Mouse (Mus musculus) cerebellum, adult 2 months (tissue): Measurements from ENCODE around the gene Gm44503. TPM values are rescaled to one million over a fixed set of nuclear protein-coding genes. Genes with fewer than 3 reads are reported as not detected.

Experiments
- DNase-seq, 2 experiments: peaks; one replicate each; pipeline ENCODE4 v3.0.0; 2021
- H3K27ac ChIP-seq: fragments of 200-500 bp; 2 replicates; pipeline ENCODE4 v1.5.1; 2012; ENCODE audit warnings: low read length, control low read depth, inconsistent platforms; ENCODE audit not compliant: insufficient read depth
- H3K27me3 ChIP-seq: fragments of 200-500 bp; 2 replicates; pipeline ENCODE4 v1.6.1; 2012; ENCODE audit warnings: inconsistent platforms, mild to moderate bottlenecking, low read length, moderate library complexity; ENCODE audit not compliant: control insufficient read depth, insufficient read depth
- H3K4me1 ChIP-seq: fragments of 200-500 bp; 2 replicates; pipeline ENCODE4 v1.6.1; 2011; ENCODE audit warnings: low read length; ENCODE audit not compliant: control insufficient read depth, insufficient read depth
- H3K4me3 ChIP-seq: fragments of 200-500 bp; replicated peaks from 2 replicates; pipeline ENCODE3; 2011; ENCODE audit warnings: mild to moderate bottlenecking, low read depth, low read length, control low read depth; ENCODE audit not compliant: insufficient read depth
- CTCF ChIP-seq: fragments of 200-500 bp; IDR thresholded peaks from 2 replicates; pipeline ENCODE4 v1.5.1; 2011; ENCODE audit warnings: low read depth, mild to moderate bottlenecking, control low read depth, low read length, moderate library complexity, borderline replicate concordance; ENCODE audit not compliant: insufficient read depth
- POLR2A ChIP-seq: fragments of 200-500 bp; IDR thresholded peaks from 2 replicates; pipeline ENCODE4 v1.6.1; 2011; ENCODE audit warnings: low read length, control low read depth, borderline replicate concordance; ENCODE audit not compliant: insufficient read depth
- WGBS: fragments of 180-500 bp; shearing (Covaris S2); methylation state at CpG from one replicate; pipeline ENCODE4 v1.1.7; 2018; 5-methylcytosine and 5-hydroxymethylcytosine counted together
- polyA plus RNA-seq: library from polyadenylated mRNA; depleted of rRNA; stranded (reverse); fragments of >200 nt; gene quantifications from 2 replicates; pipeline ENCODE4 v1.2.3, GENCODE M21; 2012

Gene Gm44503
- polyA plus RNA-seq, 1 experiment = 0.07 TPM

- no peak overlapping the region for H3K4me3 ChIP-seq
- WGBS = 83% methylated on average over 3 of the region's 3 CpGs
- H3K27ac ChIP-seq = no peak overlapping the region
- TF ChIP-seq POLR2A (no peak), CTCF (no peak)
- DNase-seq = no peak
- no peaks in the 10 kb centered on the region for H3K27me3 ChIP-seq
- H3K4me1 ChIP-seq = no peaks in the 10 kb centered on the region
Observed at GRCm38 (mm10) chr9:73008384-73008783, 49.7 kb downstream of the Gm44503 start.

GRCm38 (mm10) chr9:73012629-73013028 is 54.0 kb downstream of the Gm44503 start:
- no peak overlapping the region for H3K4me3 ChIP-seq
- H3K4me1 ChIP-seq = no peaks in the 10 kb centered on the region
- 89% methylated on average over 4 of the region's 4 CpGs for WGBS
- H3K27me3 ChIP-seq = no peaks in the 10 kb centered on the region
- no peak for TF ChIP-seq CTCF
- TF ChIP-seq POLR2A = no peak
- DNase-seq = no peak
- H3K27ac ChIP-seq = no peak overlapping the region

GRCm38 (mm10) chr9:73014724-73015123 is 56.1 kb downstream of the Gm44503 start:
- H3K4me3 ChIP-seq = no peak overlapping the region
- H3K4me1 ChIP-seq = peaks cover 4% of the 10 kb centered on the region; the same call in 1 of the 2 replicates
- no peaks in the 10 kb centered on the region for H3K27me3 ChIP-seq
- no peak for DNase-seq
- WGBS = 89% methylated on average over 13 of the region's 13 CpGs
- no peak for TF ChIP-seq CTCF
- TF ChIP-seq POLR2A = no peak
- no peak overlapping the region for H3K27ac ChIP-seq

GRCm38 (mm10) chr9:73019841-73020240 is 61.2 kb downstream of the Gm44503 start:
- no peaks in the 10 kb centered on the region for H3K27me3 ChIP-seq
- TF ChIP-seq POLR2A (no peak), CTCF (no peak)
- H3K4me1 ChIP-seq = peaks cover 6% of the 10 kb centered on the region; the same call in 1 of the 2 replicates
- WGBS = 13% methylated on average over 10 of the region's 10 CpGs
- no peak overlapping the region for H3K4me3 ChIP-seq
- DNase-seq = peak; percentile 59 to 71
- peak overlapping the region; percentile 36; the same call in 1 of the 2 replicates for H3K27ac ChIP-seq

GRCm38 (mm10) chr9:73020566-73021097 is 62.0 kb downstream of the Gm44503 start:
- Histone ChIP-seq H3K27me3 (no peaks in the 10 kb centered on the region), H3K4me3 (no peak overlapping the region), H3K27ac (no peak overlapping the region), H3K4me1 (peaks cover 6% of the 10 kb centered on the region; the same call in 1 of the 2 replicates)
- no peak for DNase-seq
- WGBS = 92% methylated on average over 5 of the region's 5 CpGs
- no peak for TF ChIP-seq CTCF
- no peak for TF ChIP-seq POLR2A

GRCm38 (mm10) chr9:73025818-73026636 is 67.4 kb downstream of the Gm44503 start:
- Histone ChIP-seq H3K27me3 (no peaks in the 10 kb centered on the region), H3K4me3 (peak overlapping the region; percentile 54), H3K4me1 (peaks cover 8% of the 10 kb centered on the region; the same call in 1 of the 2 replicates), H3K27ac (0 out of 2 replicates have a peak overlapping the region, but pooled peaks have one; percentile 29)
- TF ChIP-seq POLR2A (no peak), CTCF (no peak)
- 21% methylated on average over 17 of the region's 17 CpGs for WGBS
- peak; percentile 34 to 37 for DNase-seq

GRCm38 (mm10) chr9:73030443-73030842 is 71.8 kb downstream of the Gm44503 start:
- Histone ChIP-seq H3K4me1 (peaks cover 19% of the 10 kb centered on the region), H3K4me3 (no peak overlapping the region), H3K27me3 (no peaks in the 10 kb centered on the region), H3K27ac (peak overlapping the region; percentile 40; the same call in 1 of the 2 replicates)
- DNase-seq = no peak
- WGBS = 91% methylated on average over 1 of the region's 1 CpGs
- TF ChIP-seq POLR2A = no peak
- TF ChIP-seq CTCF = no peak

- peak overlapping the region; percentile 40 for H3K27ac ChIP-seq
- peaks cover 15% of the 10 kb centered on the region for H3K4me1 ChIP-seq
- DNase-seq = peak; percentile 59 to 82
- no peak overlapping the region for H3K4me3 ChIP-seq
- TF ChIP-seq POLR2A (peak; percentile 22; the same call in 1 of the 2 replicates), CTCF (no peak)
- H3K27me3 ChIP-seq = no peaks in the 10 kb centered on the region
- 13% methylated on average over 4 of the region's 4 CpGs for WGBS
Observed at GRCm38 (mm10) chr9:73031421-73031820, 72.8 kb downstream of the Gm44503 start.
